Mouse (Mus musculus): ENCODE results near the gene Btbd2. TPM values are rescaled to one million over a fixed set of nuclear protein-coding genes. Genes with fewer than 3 reads are reported as not detected.

Gene Btbd2
- total and polyA plus RNA-seq, 3 experiments: 43.1 to 81.8 TPM; not detected in 1

DNA sequence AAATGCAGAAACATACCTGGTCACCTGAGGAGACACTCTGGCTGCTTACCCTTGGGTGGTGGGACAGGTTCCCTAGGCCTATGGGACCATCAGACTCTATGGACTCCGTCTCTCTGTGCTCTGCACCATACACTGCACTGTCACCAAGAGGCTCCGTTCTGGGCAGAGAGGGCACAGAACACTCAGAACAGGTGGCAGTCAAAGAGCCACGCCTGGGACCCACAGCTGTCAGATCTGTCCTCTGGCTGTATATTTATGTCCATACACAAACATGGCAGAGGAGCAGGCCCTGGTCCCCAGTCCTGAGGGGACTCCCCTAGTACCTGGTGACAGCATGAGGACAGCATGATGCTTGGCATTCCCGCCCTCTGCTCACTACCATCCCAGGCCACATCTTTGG is 31.1 kb downstream of the Btbd2 start:
- Histone ChIP-seq H3K9me3 (replicated peaks; ENCODE audit: insufficient read depth, low read length) (no peaks in the 10 kb centered on the region), H3K9ac (ENCODE audit: control insufficient read depth, low read depth, low read length, poor library complexity, severe bottlenecking) (no peak overlapping the region), H3K79me2 (ENCODE audit: control insufficient read depth, insufficient read depth, low read length, poor library complexity) (peaks cover 57% of the 10 kb centered on the region), H3K27ac (ENCODE audit: control insufficient read depth, low read depth, low read length) (no peak overlapping the region), H3K36me3 (ENCODE audit: control insufficient read depth in 1 of 2, insufficient read depth in 2 of 2, low read length in 2 of 2) (peaks cover 0 to 2% of the 10 kb centered on the region in 2 experiments; a peak in 1 of 4 replicates), H3K4me1 (ENCODE audit: control insufficient read depth in 1 of 2, insufficient read depth in 2 of 2, low read length in 2 of 2) (peaks cover 0 to 18% of the 10 kb centered on the region in 2 experiments; a peak in 2 of 4 replicates), H3K27me3 (ENCODE audit: control insufficient read depth in 1 of 2, insufficient read depth in 2 of 2, low read length in 2 of 2) (no peaks in the 10 kb centered on the region), H3K4me3 (ENCODE audit: control insufficient read depth in 1 of 2, insufficient read depth in 1 of 2, low read depth in 2 of 2, low read length in 2 of 2) (no peak overlapping the region)
- TF ChIP-seq BHLHE40 (IDR thresholded peaks at IDR 0.05; ENCODE audit: borderline replicate concordance, low read depth, low read length) (no peak), POLR2AphosphoS2 (IDR thresholded peaks at IDR 0.05; ENCODE audit: low read length) (no peak), USF1 (IDR thresholded peaks at IDR 0.05; ENCODE audit: low read depth, low read length) (no peak), ZC3H11A (IDR thresholded peaks at IDR 0.05; ENCODE audit: low read depth, low read length) (no peak), MAZ (IDR thresholded peaks at IDR 0.05; ENCODE audit: low read depth, low read length) (no peak), ZMIZ1 (IDR thresholded peaks at IDR 0.05; ENCODE audit: low read depth, low read length) (no peak), NELFE (IDR thresholded peaks at IDR 0.05; ENCODE audit: low read depth, low read length) (no peak), TAL1 (IDR thresholded peaks at IDR 0.05; ENCODE audit: low read length) (no peak), CTCF (IDR thresholded peaks at IDR 0.05 in 2 of 3, conservative IDR thresholded peaks at IDR 0.05 in 1 of 3; ENCODE audit: control insufficient read depth in 1 of 3, insufficient read depth in 1 of 3, low read depth in 2 of 3, low read length in 3 of 3, poor library complexity in 1 of 3, severe bottlenecking in 1 of 3) (no peak), GABPA (IDR thresholded peaks at IDR 0.05; ENCODE audit: low read depth, low read length) (no peak)
- no peak for DNase-seq (ENCODE audit: low read depth, low spot score)

GRCm38 (mm10) chr10:80623457-80624191 is 33.2 kb downstream of the Btbd2 start:
- H3K4me1 ChIP-seq (ENCODE audit: control insufficient read depth in 1 of 2, insufficient read depth in 2 of 2, low read length in 2 of 2): peaks cover 0 to 18% of the 10 kb centered on the region in 2 experiments; a peak in 2 of 4 replicates

More at GRCm38 (mm10) chr10:80623457-80624191, 33.2 kb downstream of the Btbd2 start:
- DNase-seq (ENCODE audit: low read depth, low spot score): peak; percentile 72
- Histone ChIP-seq H3K79me2 (ENCODE audit: control insufficient read depth, insufficient read depth, low read length, poor library complexity) (peaks cover 51% of the 10 kb centered on the region), H3K4me3 (ENCODE audit: control insufficient read depth in 1 of 2, insufficient read depth in 1 of 2, low read depth in 2 of 2, low read length in 2 of 2) (peak overlapping the region; percentile 87 to 92), H3K27ac (ENCODE audit: control insufficient read depth, low read depth, low read length) (peak overlapping the region; percentile 91), H3K27me3 (ENCODE audit: control insufficient read depth in 1 of 2, insufficient read depth in 2 of 2, low read length in 2 of 2) (no peaks in the 10 kb centered on the region), H3K36me3 (ENCODE audit: control insufficient read depth in 1 of 2, insufficient read depth in 2 of 2, low read length in 2 of 2) (peaks cover 0 to 2% of the 10 kb centered on the region in 2 experiments; a peak in 1 of 4 replicates), H3K9ac (ENCODE audit: control insufficient read depth, low read depth, low read length, poor library complexity, severe bottlenecking) (peak overlapping the region; percentile 92), H3K9me3 (replicated peaks; ENCODE audit: insufficient read depth, low read length) (no peaks in the 10 kb centered on the region)
- TF ChIP-seq ZC3H11A (IDR thresholded peaks at IDR 0.05; ENCODE audit: low read depth, low read length) (no peak), MXI1 (IDR thresholded peaks at IDR 0.05; ENCODE audit: low read depth, low read length) (peak; percentile 30), POLR2AphosphoS2 (IDR thresholded peaks at IDR 0.05; ENCODE audit: low read length) (peak; percentile 29), ETS1 (IDR thresholded peaks at IDR 0.05; ENCODE audit: low read depth, low read length) (peak; percentile 28; the same call in 1 of the 2 replicates), E2F4 (IDR thresholded peaks at IDR 0.05; ENCODE audit: borderline replicate concordance, low read depth, low read length) (no peak), ELF1 (IDR thresholded peaks at IDR 0.05; ENCODE audit: low read depth, low read length) (peak; percentile 57), SIN3A (IDR thresholded peaks at IDR 0.05; ENCODE audit: low read length) (peak; percentile 85), CTCF (IDR thresholded peaks at IDR 0.05 in 2 of 3, conservative IDR thresholded peaks at IDR 0.05 in 1 of 3; ENCODE audit: control insufficient read depth in 1 of 3, insufficient read depth in 1 of 3, low read depth in 2 of 3, low read length in 3 of 3, poor library complexity in 1 of 3, severe bottlenecking in 1 of 3) (no peak), NRF1 (IDR thresholded peaks at IDR 0.05; ENCODE audit: insufficient read depth, low read depth, low read length, poor library complexity, severe bottlenecking) (peak; percentile 5; the same call in 1 of the 2 replicates), MAZ (IDR thresholded peaks at IDR 0.05; ENCODE audit: low read depth, low read length) (peak; percentile 64; the same call in 1 of the 2 replicates), GATA1 (IDR thresholded peaks at IDR 0.05; ENCODE audit: low read depth, low read length) (no peak), NELFE (IDR thresholded peaks at IDR 0.05; ENCODE audit: low read depth, low read length) (peak; percentile 35; the same call in 1 of the 2 replicates), USF2 (IDR thresholded peaks at IDR 0.05; ENCODE audit: borderline replicate concordance in 1 of 2, insufficient read depth in 1 of 2, low read depth in 1 of 2, low read length in 2 of 2) (no peak), UBTF (IDR thresholded peaks at IDR 0.05; ENCODE audit: borderline replicate concordance, insufficient read depth, low read depth, low read length) (no peak), POLR2A (IDR thresholded peaks at IDR 0.05; ENCODE audit: control insufficient read depth in 1 of 2, insufficient read depth in 1 of 2, low read depth in 1 of 2, low read length in 2 of 2, poor library complexity in 1 of 2) (peak; percentile 39 to 54; a peak in 1 of 4 replicates), ZKSCAN1 (IDR thresholded peaks at IDR 0.05; ENCODE audit: low read depth, low read length) (no peak), ZMIZ1 (IDR thresholded peaks at IDR 0.05; ENCODE audit: low read depth, low read length) (0 out of 2 replicates have a peak, but pooled peaks have one; percentile 38), RAD21 (IDR thresholded peaks at IDR 0.05; ENCODE audit: low read depth, low read length) (no peak), HCFC1 (IDR thresholded peaks at IDR 0.05; ENCODE audit: low read depth, low read length) (peak; percentile 60; the same call in 1 of the 2 replicates), SMC3 (IDR thresholded peaks at IDR 0.05; ENCODE audit: low read depth, low read length) (no peak), MAX (IDR thresholded peaks at IDR 0.05; ENCODE audit: low read length) (no peak), JUND (IDR thresholded peaks at IDR 0.05; ENCODE audit: low read depth, low read length) (no peak), MAFK (IDR thresholded peaks at IDR 0.05; ENCODE audit: borderline replicate concordance, low read depth, low read length) (no peak)
